Mouse (Mus musculus) stomach, postnatal 0 days (tissue): ENCODE results near the gene Rbbp8nl.

Experiments
- CTCF ChIP-seq: IDR thresholded peaks from 2 replicates; pipeline ENCODE4 v1.5.1; 2016; ENCODE audit warnings: antibody characterized with exemption, low read depth, mild to moderate bottlenecking, moderate library complexity
- EP300 ChIP-seq: optimal IDR thresholded peaks from 2 replicates; pipeline ENCODE3; 2016; ENCODE audit warnings: antibody characterized with exemption

DNA sequence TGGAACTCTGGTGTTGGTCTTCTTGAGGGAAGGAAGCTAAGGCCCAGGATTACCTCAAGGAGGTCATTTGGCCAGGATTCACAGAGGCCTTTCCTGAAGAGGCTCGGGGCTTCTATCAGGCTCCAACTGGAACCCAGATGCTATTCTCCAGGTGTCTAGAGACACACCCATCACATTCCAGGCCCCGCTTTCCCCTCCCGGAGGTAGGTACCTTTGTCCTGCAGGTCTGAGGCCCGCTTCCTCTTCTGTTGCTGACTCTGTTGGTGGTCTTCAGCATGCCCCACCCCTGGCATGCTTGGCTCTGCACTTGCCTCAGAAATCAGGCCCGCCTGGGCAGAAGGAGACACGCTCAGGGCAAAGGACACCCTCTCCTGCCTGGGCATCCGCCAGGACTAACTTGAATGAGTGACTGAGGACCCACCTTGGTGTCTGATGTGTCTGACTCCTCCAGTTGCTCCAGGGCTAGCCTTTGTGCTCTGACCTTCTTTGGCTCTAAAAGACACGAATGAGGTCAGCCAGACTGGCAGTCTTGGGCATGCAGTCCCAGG, 11.8 kb downstream of the Rbbp8nl start:
- TF ChIP-seq EP300 (no peak), CTCF (no peak)
